Mouse (Mus musculus): Measurements from ENCODE around the gene Vdac1.

Gene Vdac1

DNA sequence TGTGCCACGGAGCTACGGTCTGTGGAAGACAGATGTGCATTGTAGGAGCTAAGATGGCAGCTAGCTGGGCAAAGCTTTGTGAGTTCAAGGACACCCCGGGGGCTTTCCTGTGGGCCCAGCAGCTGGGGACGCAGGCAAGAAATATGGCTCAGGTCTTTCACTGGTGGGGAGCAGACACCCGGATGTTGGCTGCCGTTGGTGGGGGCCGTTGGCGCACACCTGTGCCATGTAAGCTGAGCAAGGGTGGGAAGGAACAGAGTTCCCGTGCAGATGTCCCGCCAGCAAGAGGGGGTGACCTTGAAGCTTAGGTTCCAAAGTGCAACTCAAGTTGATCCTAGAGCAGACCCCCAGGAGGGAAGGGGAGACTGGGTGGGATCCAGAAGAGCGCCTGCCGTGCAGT, 21.1 kb upstream of the Vdac1 start:
- ChIA-PET CTCF (interaction anchor here (0.5 to 6.6 kb wide), 20 partner anchors 9 to 522 kb away, joined by 3 to 72 read pairs (median 5); no protein-coding TSS in a partner anchor), POLR2A (interaction anchor here (0.6 to 9.7 kb wide), 82 partner anchors 7 to 483 kb away, joined by 3 to 99 read pairs (median 4); partner anchors contain the start of genes Vdac1 (in 4 of the 4), Tcf7 (in 2 of the 4), Ppp2ca (in 1 of the 4) and Skp1a (in 1 of the 4))

- POLR2A ChIA-PET = interaction anchor here (0.5 to 9.7 kb wide), 96 partner anchors 8 to 960 kb away, joined by 3 to 99 read pairs (median 4); partner anchors contain the start of genes Vdac1 (in 4 of the 4), Tcf7 (in 2 of the 4), 0610009B22Rik (in 1 of the 4) and 9530068E07Rik (in 1 of the 4)
- CTCF ChIA-PET = interaction anchor here (0.5 to 6.6 kb wide), 21 partner anchors 10 to 532 kb away, joined by 3 to 72 read pairs (median 5); no protein-coding TSS in a partner anchor
Measured at GRCm38 (mm10) chr11:52340123-52340864, 20.4 kb upstream of the Vdac1 start.

DNA sequence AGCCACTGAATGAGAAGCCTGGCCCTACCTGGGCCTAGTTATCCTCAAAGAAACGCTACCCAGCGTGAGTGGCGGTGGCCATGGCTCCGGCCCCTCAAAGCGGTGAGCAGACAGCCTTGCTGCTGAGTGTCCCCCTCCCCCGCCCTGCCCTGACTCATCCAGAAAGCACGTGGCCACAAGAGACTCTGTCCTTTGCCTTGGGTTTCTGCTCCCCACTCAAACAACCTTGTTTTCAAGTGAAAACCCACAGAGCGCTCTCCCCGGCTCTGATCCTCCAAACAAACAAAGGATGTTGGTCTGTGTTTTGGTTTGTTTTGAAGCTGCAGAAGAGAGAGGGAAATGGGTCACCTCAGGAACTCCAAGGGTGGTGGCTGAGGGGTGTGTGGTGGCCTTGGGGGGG, 19.7 kb upstream of the Vdac1 start:
- CTCF ChIA-PET = interaction anchor here (0.5 to 6.6 kb wide), 18 partner anchors 10 to 589 kb away, joined by 3 to 72 read pairs (median 4); no protein-coding TSS in a partner anchor
- POLR2A ChIA-PET = interaction anchor here (0.5 to 9.7 kb wide), 62 partner anchors 9 to 1185 kb away, joined by 3 to 99 read pairs (median 6); partner anchors contain the start of genes Vdac1 (in 2 of the 4), 9530068E07Rik (in 1 of the 4), Skp1a (in 1 of the 4) and Tcf7 (in 1 of the 4)

- POLR2A ChIA-PET = interaction anchor here (0.5 to 9.7 kb wide), 48 partner anchors 10 to 1184 kb away, joined by 3 to 99 read pairs (median 6); partner anchors contain the start of genes Vdac1 (in 2 of the 4), 9530068E07Rik (in 1 of the 4), Skp1a (in 1 of the 4) and Tcf7 (in 1 of the 4)
- CTCF ChIA-PET = interaction anchor here (0.5 to 6.6 kb wide), 24 partner anchors 8 to 590 kb away, joined by 3 to 72 read pairs (median 6); no protein-coding TSS in a partner anchor
Measured at GRCm38 (mm10) chr11:52341476-52341875, 19.2 kb upstream of the Vdac1 start.

DNA sequence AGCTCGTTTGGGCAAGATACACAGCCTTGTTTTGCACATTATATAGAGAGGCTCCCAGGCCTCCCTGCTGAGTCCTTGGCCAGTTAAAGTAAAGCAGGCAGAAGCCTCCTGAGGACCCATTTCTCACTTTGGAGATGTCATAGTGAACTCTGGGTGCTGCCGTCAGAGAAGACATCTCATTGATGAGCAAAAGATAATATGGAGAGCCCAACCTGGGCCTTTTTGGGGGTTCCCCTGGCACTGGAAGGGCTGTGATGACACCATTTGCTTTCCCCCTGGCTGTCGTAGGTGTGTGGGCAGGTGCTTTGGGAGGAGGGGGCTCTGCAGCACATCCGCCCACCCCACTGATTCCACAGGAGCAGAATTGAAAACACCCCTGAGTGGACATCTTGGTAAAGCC, 18.4 kb upstream of the Vdac1 start:
- CTCF ChIA-PET = interaction anchor here (0.6 to 6.6 kb wide), 33 partner anchors 9 to 455 kb away, joined by 3 to 72 read pairs (median 7); no protein-coding TSS in a partner anchor

GRCm38 (mm10) chr11:52343162-52343561, 17.5 kb upstream of the Vdac1 start:
- POLR2A ChIA-PET = interaction anchor here (0.7 to 9.7 kb wide), 53 partner anchors 9 to 537 kb away, joined by 3 to 109 read pairs (median 5); partner anchors contain the start of genes Vdac1 (in 4 of the 4), 9530068E07Rik (in 1 of the 4), Skp1a (in 1 of the 4) and Tcf7 (in 1 of the 4)
- CTCF ChIA-PET = interaction anchor here (0.5 to 6.6 kb wide), 88 partner anchors 10 to 1921 kb away, joined by 3 to 72 read pairs (median 4); partner anchors contain the start of genes 9530068E07Rik (in 1 of the 4), Tcf7 (in 1 of the 4) and Vdac1 (in 1 of the 4)

More for the DNA sequence above, 18.4 kb upstream of the Vdac1 start:
- POLR2A ChIA-PET = interaction anchor here in 3 of 4 experiments (0.5 to 9.7 kb wide), 37 partner anchors 8 to 250 kb away, joined by 3 to 99 read pairs (median 6); partner anchors contain the start of genes Vdac1 (in 2 of the 3), Ppp2ca (in 1 of the 3), Skp1a (in 1 of the 3) and Tcf7 (in 1 of the 3)

GRCm38 (mm10) chr11:52344991-52345777, 15.5 kb upstream of the Vdac1 start:
- ChIA-PET CTCF (interaction anchor here (0.6 to 6.6 kb wide), 19 partner anchors 10 to 610 kb away, joined by 3 to 72 read pairs (median 5); partner anchors contain the start of gene Vdac1 (in 1 of the 4)), POLR2A (interaction anchor here in 3 of 4 experiments (0.7 to 9.7 kb wide), 24 partner anchors 14 to 527 kb away, joined by 3 to 109 read pairs (median 8); partner anchors contain the start of genes Vdac1 (in 3 of the 3), Tcf7 (in 2 of the 3) and Skp1a (in 1 of the 3))

- CTCF ChIA-PET = interaction anchor here (0.5 to 2.7 kb wide), 75 partner anchors 9 to 755 kb away, joined by 3 to 32 read pairs (median 5); partner anchors contain the start of genes Vdac1 (in 2 of the 4), 9530068E07Rik (in 1 of the 4) and Tcf7 (in 1 of the 4)
- POLR2A ChIA-PET = interaction anchor here (0.5 to 9.7 kb wide), 84 partner anchors 7 to 741 kb away, joined by 3 to 109 read pairs (median 4); partner anchors contain the start of genes 9530068E07Rik (in 3 of the 4), Vdac1 (in 3 of the 4), Tcf7 (in 2 of the 4) and Cdkn2aipnl (in 1 of the 4)
Measured at GRCm38 (mm10) chr11:52345939-52346634, 14.6 kb upstream of the Vdac1 start.

GRCm38 (mm10) chr11:52346635-52347005, 14.0 kb upstream of the Vdac1 start:
- CTCF ChIA-PET = interaction anchor here (0.5 to 2.7 kb wide), 71 partner anchors 9 to 754 kb away, joined by 3 to 32 read pairs (median 5); partner anchors contain the start of genes Vdac1 (in 2 of the 4), 9530068E07Rik (in 1 of the 4) and Tcf7 (in 1 of the 4)
- POLR2A ChIA-PET = interaction anchor here (0.5 to 9.7 kb wide), 85 partner anchors 8 to 742 kb away, joined by 3 to 109 read pairs (median 4); partner anchors contain the start of genes 9530068E07Rik (in 3 of the 4), Vdac1 (in 3 of the 4), Tcf7 (in 2 of the 4) and Cdkn2aipnl (in 1 of the 4)

DNA sequence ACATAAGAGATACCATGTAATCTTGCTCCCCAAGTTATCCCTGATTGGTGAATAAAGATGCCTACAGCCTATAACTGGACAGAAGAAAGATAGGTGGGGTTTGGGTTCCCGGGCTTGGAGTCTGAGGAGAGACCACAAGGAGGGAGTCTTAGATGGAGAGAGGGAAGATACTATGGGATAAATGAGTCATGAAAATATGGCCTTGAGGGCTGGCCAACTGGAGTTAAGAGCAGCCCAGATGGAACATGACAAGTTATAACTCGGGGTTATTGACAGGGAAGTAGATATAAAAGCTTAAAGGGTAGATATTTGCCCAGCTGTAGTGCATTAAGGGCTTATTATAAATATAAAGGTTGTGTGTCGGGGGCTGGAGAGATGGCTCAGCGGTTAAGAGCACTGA, 12.5 kb upstream of the Vdac1 start:
- ChIA-PET POLR2A (interaction anchor here in 3 of 4 experiments (0.6 to 9.7 kb wide), 8 partner anchors 9 to 906 kb away, joined by 3 to 104 read pairs (median 5); partner anchors contain the start of genes Vdac1 (in 2 of the 3) and Skp1a (in 1 of the 3)), CTCF (interaction anchor here in 3 of 4 experiments (0.6 to 1.8 kb wide), 4 partner anchors 26 to 817 kb away, joined by 3 to 6 read pairs (median 4); no protein-coding TSS in a partner anchor)

- ChIA-PET CTCF (interaction anchor here in 3 of 4 experiments (0.5 to 3.4 kb wide), 5 partner anchors 25 to 72 kb away, joined by 3 to 34 read pairs (median 5); no protein-coding TSS in a partner anchor), POLR2A (interaction anchor here (0.6 to 6.7 kb wide), 9 partner anchors 9 to 906 kb away, joined by 3 to 104 read pairs (median 4); partner anchors contain the start of gene Vdac1 (in 3 of the 4))
Measured at GRCm38 (mm10) chr11:52348724-52349123, 11.9 kb upstream of the Vdac1 start.

DNA sequence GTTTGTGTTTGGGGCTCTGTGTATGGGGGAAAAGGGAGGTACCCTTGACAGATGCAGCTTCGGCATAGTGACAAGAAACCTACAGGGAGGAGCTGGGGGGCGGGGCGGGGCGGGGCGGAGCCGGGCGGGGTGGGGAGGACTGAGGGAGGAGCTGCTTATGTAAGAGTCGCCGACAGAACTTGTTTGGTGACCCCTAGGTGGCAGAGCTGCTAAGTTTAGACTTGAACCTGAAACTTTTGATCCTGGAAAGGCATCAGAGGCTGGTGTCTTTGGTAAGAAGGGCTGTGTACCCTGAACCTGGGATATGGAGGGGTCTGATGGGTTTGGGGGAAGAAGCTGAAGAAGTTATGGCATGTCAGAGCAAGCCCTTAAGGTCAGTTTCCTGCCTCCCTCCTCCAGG, 9.7 kb upstream of the Vdac1 start:
- ChIA-PET CTCF (interaction anchor here (0.7 to 3.4 kb wide), 27 partner anchors 9 to 531 kb away, joined by 3 to 34 read pairs (median 4); partner anchors contain the start of genes Vdac1 (in 2 of the 4) and 9530068E07Rik (in 1 of the 4)), POLR2A (interaction anchor here (0.5 to 6.7 kb wide), 41 partner anchors 9 to 1033 kb away, joined by 3 to 104 read pairs (median 4); partner anchors contain the start of genes Vdac1 (in 3 of the 4), 9530068E07Rik (in 2 of the 4), Ppp2ca (in 2 of the 4) and Skp1a (in 1 of the 4))

- POLR2A ChIA-PET = interaction anchor here in 3 of 4 experiments (1.0 to 6.7 kb wide), 8 partner anchors 7 to 36 kb away, joined by 3 to 104 read pairs (median 24); partner anchors contain the start of gene Vdac1 (in 3 of the 3)
- CTCF ChIA-PET = interaction anchor here in 2 of 4 experiments (0.9 to 2.6 kb wide), 3 partner anchors 9 to 132 kb away, joined by 3 to 29 read pairs (median 22); partner anchors contain the start of gene Vdac1 (in 1 of the 2)
Measured at GRCm38 (mm10) chr11:52352271-52352670, 8.4 kb upstream of the Vdac1 start.

DNA sequence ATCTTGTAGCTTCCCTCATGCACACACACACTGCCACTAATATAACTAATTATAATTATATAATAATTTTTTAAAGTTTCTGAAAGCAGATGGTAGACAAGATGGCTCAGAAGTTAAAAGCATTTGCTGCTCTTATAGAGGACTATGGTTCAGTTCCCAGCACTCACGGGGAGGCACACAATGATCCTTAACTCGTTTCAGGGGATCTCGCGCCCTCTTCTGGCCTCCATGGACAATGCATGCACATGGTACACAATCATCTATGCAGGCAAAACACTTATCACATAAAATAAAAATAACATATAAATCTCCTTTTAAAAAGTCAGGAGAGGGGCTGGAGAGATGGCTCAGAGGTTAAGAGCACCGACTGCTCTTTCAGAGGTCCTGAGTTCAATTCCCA, 6.0 kb upstream of the Vdac1 start:
- POLR2A ChIA-PET = interaction anchor here in 2 of 4 experiments (1.1 to 18.5 kb wide), 4 partner anchors 8 to 44 kb away, joined by 3 to 320 read pairs (median 4); no protein-coding TSS in a partner anchor
- CTCF ChIA-PET = interaction anchor here (0.6 to 1.8 kb wide), 5 partner anchors 9 to 41 kb away, joined by 3 to 10 read pairs (median 3); no protein-coding TSS in a partner anchor

DNA sequence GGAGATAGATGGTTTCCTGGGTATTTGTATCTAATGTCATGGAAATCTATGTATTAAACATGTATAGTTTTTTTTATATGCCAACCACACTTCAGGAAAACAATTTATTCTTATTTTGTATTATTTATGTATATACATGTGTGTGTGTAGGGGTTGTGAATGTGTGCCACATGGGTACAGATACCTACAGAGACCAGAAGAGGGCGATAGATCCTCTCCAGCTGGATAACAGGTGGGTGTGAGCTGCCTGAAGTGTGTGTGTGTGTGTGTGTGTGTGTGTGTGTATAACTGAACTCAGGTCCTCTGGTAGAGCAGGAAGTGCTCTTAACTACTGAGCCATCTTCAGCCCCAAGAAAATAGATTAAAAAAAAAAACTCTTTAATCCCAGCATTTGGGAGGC, 5.1 kb upstream of the Vdac1 start:
- CTCF ChIA-PET = interaction anchor here in 3 of 4 experiments (0.6 to 1.8 kb wide), 8 partner anchors 9 to 38 kb away, joined by 3 to 10 read pairs (median 3); no protein-coding TSS in a partner anchor
- POLR2A ChIA-PET = interaction anchor here in 3 of 4 experiments (1.1 to 18.5 kb wide), 8 partner anchors 9 to 43 kb away, joined by 3 to 320 read pairs (median 4); no protein-coding TSS in a partner anchor
